Mouse (Mus musculus) Patski (cell line): ENCODE data around the gene Dhrs3. TPM values are rescaled to one million over a fixed set of nuclear protein-coding genes. Genes with fewer than 3 reads are reported as not detected.

ENCODE experiments used
- ATAC-seq: fragments of 100-300 bp; one replicate; pipeline ENCODE4 v1.8.0; 2021
- CTCF ChIA-PET: fragments of 350-600 bp; sonication (Branson Sonifier 250); formaldehyde crosslinking; loops from one replicate; lab custom pipeline; 2022; ENCODE audit warnings: inconsistent platforms; lab: Charles Lee
- POLR2A ChIA-PET: fragments of 350-600 bp; sonication (Branson Sonifier 250); formaldehyde crosslinking; loops from one replicate; lab custom pipeline; 2022; ENCODE audit warnings: antibody characterized with exemption, inconsistent platforms; lab: Charles Lee
- DNase-seq: peaks from one replicate; pipeline ENCODE4 v3.0.0-alpha.2; 2011; ENCODE audit warnings: low read depth, low spot score
- H3K27me3 ChIP-seq: fragments of 371-371 bp; one replicate; pipeline ENCODE4 v1.5.1; 2021
- CTCF ChIP-seq: fragments of 100-300 bp; IDR thresholded peaks from one replicate; pipeline ENCODE4 v1.5.1; 2021
- in situ Hi-C: fragments of 300-500 bp; cut with MboI; formaldehyde crosslinking; loops from 3 replicates; pipeline ENCODE4 v1.11.1; 2018; ENCODE audit warnings: low pct_unique_long_range_greater_than_20kb, mixed read lengths
- polyA plus RNA-seq: library from polyadenylated mRNA; unstranded; gene quantifications from one replicate; pipeline ENCODE4 v1.2.3, GENCODE M21; 2021

The Dhrs3 gene
- polyA plus RNA-seq, 1 experiment from 2014 or later: 281 TPM

- no peak for TF ChIP-seq CTCF
- no peaks in the 10 kb centered on the region for H3K27me3 ChIP-seq
- DNase-seq: no peak
- POLR2A ChIA-PET: interaction anchor here (0.5 kb wide), 1 partner anchor 27 kb away, joined by 3 read pairs; no protein-coding TSS in a partner anchor
- CTCF ChIA-PET: no interaction called here
- in situ Hi-C loops: no loop called here
- ATAC-seq: no peak
Measured at GRCm38 (mm10) chr4:144908825-144909224, 16.2 kb downstream of the Dhrs3 start.

- ChIA-PET POLR2A (no interaction called here), CTCF (no interaction called here)
- TF ChIP-seq CTCF: no peak
- H3K27me3 ChIP-seq: no peaks in the 10 kb centered on the region
- ATAC-seq (no peak), DNase-seq (no peak)
- in situ Hi-C loops: no loop called here
Measured at GRCm38 (mm10) chr4:144910281-144910680, 17.7 kb downstream of the Dhrs3 start.

DNA sequence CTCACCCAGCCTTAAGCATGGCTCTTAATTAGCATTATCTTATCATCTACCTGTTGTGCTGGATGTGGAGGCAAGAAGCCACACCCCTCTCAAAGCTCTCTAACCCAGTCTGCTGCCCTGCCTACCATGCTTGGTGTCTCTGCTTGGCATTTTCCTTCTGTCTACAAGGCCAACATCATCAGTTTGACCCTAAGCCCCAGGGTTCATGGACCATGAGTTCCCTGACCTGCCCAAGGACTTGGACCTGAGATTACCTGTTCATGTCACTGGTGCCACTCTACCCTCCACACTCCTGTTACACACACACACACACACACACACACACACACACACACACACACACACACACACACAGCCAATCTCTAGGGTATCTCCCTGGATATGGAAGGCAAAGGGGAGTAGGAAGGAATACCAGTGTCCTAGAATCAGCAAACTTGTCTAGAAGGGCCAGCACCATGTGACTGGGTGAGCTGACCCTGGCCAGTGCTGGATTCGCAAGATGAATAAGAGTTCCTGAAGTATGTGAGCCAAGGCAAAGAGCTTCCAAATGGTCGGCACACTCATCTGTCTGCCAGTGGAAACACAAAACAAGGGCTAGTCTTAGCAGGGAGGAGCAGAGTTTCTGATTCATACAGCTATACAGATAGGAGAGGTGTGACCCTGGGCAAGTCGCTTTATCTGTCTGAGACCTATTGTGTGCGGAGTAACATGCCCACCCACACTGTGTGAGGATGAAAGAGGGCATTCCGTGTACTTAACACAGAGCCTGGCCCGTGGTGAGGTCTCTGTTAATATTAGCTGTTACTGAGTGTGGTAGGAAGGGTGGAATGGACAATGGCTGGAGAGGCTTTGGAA is 20.9 kb downstream of the Dhrs3 start:
- no peak for DNase-seq
- ChIA-PET CTCF (interaction anchor here (1.4 kb wide), 1 partner anchor 8 kb away, joined by 4 read pairs; no protein-coding TSS in a partner anchor), POLR2A (no interaction called here)
- H3K27me3 ChIP-seq: no peaks in the 10 kb centered on the region
- TF ChIP-seq CTCF: no peak
- no peak for ATAC-seq
- in situ Hi-C loops: no loop called here

GRCm38 (mm10) chr4:144916520-144916919 is 23.9 kb downstream of the Dhrs3 start:
- H3K27me3 ChIP-seq: no peaks in the 10 kb centered on the region
- ATAC-seq: no peak
- ChIA-PET CTCF (no interaction called here), POLR2A (no interaction called here)
- in situ Hi-C loops: no loop called here
- no peak for TF ChIP-seq CTCF
- DNase-seq: no peak

DNA sequence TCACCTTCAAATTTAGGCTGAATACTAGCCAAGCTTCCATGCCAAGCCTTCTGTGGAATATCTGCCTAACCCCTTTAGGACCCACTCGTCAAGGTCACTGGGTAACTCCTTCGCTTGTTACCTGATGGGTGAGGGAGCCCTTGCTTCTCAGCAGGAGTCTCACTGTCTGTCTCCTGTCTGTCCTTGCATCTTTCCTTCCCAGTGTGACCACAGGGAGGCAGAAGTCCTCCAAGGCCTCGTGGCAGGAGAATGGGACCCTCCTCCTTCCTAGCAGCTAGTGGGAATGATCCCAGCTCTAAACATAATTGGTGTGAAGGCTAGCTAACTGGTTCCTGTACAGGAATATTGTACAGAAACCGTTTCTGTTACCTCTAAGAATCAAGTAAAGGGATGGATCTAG is 24.5 kb downstream of the Dhrs3 start:
- ChIA-PET CTCF (interaction anchor here (1.5 kb wide), 1 partner anchor 11 kb away, joined by 4 read pairs; no protein-coding TSS in a partner anchor), POLR2A (no interaction called here)
- no peaks in the 10 kb centered on the region for H3K27me3 ChIP-seq
- in situ Hi-C loops: no loop called here
- no peak for ATAC-seq
- no peak for TF ChIP-seq CTCF
- no peak for DNase-seq

GRCm38 (mm10) chr4:144918501-144918900 is 25.9 kb downstream of the Dhrs3 start:
- ATAC-seq (no peak), DNase-seq (no peak)
- POLR2A ChIA-PET: no interaction called here
- CTCF ChIA-PET: no interaction called here
- no peaks in the 10 kb centered on the region for H3K27me3 ChIP-seq
- no peak for TF ChIP-seq CTCF
- in situ Hi-C loops: no loop called here

DNA sequence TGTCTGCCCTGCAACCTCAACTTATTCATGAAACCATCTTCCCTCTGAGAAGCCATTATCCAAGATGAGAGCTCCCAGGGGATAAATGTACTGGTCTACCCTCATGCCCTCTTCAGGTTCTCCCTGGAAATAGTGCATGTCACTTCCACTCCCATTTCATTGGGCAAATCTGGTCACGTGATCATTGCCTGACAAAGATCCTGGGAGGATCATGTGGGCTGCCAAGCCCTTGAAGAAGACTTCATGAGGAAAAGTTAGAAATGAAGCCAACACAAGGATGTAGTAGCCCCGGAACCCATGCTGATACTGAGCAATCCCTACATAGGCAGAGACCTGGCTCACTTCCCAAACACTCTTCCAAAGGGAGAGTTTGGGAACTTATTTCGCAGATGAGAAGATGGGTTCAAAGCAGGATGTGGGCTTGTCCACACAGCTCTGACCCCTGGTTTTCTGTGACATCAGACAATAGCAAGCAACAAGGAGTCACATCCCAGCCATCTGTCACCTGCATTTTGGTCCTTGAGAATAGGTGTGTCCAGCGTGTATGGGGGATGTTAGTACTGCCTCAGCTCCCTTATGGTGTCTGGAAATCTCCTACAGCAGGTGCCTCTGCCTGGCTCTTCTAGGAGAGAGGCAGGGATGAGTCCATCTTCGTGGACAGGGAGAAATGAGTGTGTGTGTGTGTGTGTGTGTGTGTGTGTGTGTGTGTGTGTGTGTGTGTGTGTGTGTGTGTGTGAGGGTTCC is 36.2 kb downstream of the Dhrs3 start:
- in situ Hi-C loops: no loop called here
- POLR2A ChIA-PET: interaction anchor here (0.6 to 2.6 kb wide), 6 partner anchors 31 to 88 kb away, joined by 3 to 11 read pairs (median 6); no protein-coding TSS in a partner anchor
- H3K27me3 ChIP-seq: no peaks in the 10 kb centered on the region
- ATAC-seq (no peak), DNase-seq (no peak)
- CTCF ChIA-PET: interaction anchor here (1.0 to 1.2 kb wide), 2 partner anchors 28 to 95 kb away, joined by 3 to 4 read pairs; no protein-coding TSS in a partner anchor
- no peak for TF ChIP-seq CTCF

- ChIA-PET POLR2A (interaction anchor here (0.6 to 2.6 kb wide), 10 partner anchors 19 to 94 kb away, joined by 3 to 11 read pairs (median 4); no protein-coding TSS in a partner anchor), CTCF (interaction anchor here (0.7 to 3.2 kb wide), 11 partner anchors 13 to 196 kb away, joined by 3 to 9 read pairs (median 3); partner anchors contain the start of gene Dhrs3)
- ATAC-seq (peak; percentile 72), DNase-seq (peak; percentile 99)
- no peak for TF ChIP-seq CTCF
- in situ Hi-C loops: no loop called here
- no peaks in the 10 kb centered on the region for H3K27me3 ChIP-seq
Measured at GRCm38 (mm10) chr4:144929811-144930221, 37.2 kb downstream of the Dhrs3 start.

DNA sequence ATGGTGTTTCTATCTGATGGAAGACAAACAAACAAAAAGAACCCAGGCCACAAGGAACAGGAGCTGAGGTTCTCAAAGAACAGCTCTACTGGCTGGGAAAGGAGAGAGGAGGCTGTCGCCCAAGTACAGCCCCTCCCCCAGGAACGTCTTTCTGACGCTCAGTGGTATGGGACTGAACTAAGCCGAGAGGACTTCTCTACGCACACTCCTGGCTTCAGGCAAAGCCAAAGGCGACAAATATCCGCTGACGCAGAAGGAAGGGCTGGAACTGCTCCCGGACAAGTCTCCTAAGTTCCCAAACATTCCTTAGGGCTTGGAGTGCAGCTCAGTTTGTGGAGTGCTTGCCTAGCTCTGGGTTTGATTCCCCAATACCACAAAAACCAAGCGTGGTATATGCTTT is 37.7 kb downstream of the Dhrs3 start:
- ChIA-PET POLR2A (interaction anchor here (0.6 to 2.6 kb wide), 12 partner anchors 17 to 93 kb away, joined by 3 to 11 read pairs (median 4); no protein-coding TSS in a partner anchor), CTCF (interaction anchor here (0.7 to 3.2 kb wide), 12 partner anchors 13 to 196 kb away, joined by 3 to 9 read pairs (median 3); partner anchors contain the start of gene Dhrs3)
- no peak for TF ChIP-seq CTCF
- in situ Hi-C loops: no loop called here
- H3K27me3 ChIP-seq: no peaks in the 10 kb centered on the region
- ATAC-seq (peak; percentile 55), DNase-seq (no peak)

DNA sequence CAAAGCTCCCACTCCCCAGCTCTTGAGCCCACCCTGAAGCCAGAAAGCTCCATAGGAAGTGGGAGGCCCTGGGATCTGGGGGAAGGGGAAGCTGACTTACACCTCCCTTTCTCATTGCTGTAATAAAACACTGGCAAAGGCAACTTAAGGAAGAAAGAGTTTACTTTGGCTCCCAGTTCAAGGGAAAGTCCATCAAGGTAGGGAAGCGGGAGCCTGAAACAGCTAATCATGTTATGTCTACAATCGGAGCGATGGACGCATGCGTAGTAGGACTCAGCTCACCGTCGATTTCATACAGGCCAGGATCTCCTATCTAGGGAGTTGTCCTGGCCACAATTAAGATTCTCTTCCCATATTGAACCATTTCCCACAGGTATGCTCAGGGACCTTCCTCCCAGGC is 38.5 kb downstream of the Dhrs3 start:
- no peak for TF ChIP-seq CTCF
- no peak for DNase-seq
- ChIA-PET POLR2A (interaction anchor here (0.6 to 2.3 kb wide), 10 partner anchors 18 to 69 kb away, joined by 3 to 7 read pairs (median 4); no protein-coding TSS in a partner anchor), CTCF (interaction anchor here (1.4 to 3.2 kb wide), 5 partner anchors 12 to 68 kb away, joined by 3 to 9 read pairs (median 5); no protein-coding TSS in a partner anchor)
- H3K27me3 ChIP-seq: no peaks in the 10 kb centered on the region
- in situ Hi-C loops: no loop called here
- ATAC-seq: no peak
